Mouse (Mus musculus) heart, adult 2 months (tissue): ENCODE data around the gene Aqp5.

ENCODE experiments used
- CTCF ChIP-seq: fragments of 200-600 bp; IDR thresholded peaks from 2 replicates; pipeline ENCODE4 v1.8.1; 2022; ENCODE audit warnings: antibody characterized with exemption, mild to moderate bottlenecking, moderate library complexity
- POLR2A ChIP-seq: fragments of 200-500 bp; IDR thresholded peaks from 2 replicates; pipeline ENCODE4 v1.6.1; 2011; ENCODE audit warnings: mild to moderate bottlenecking, low read depth, low read length, control low read depth; ENCODE audit not compliant: insufficient read depth

DNA sequence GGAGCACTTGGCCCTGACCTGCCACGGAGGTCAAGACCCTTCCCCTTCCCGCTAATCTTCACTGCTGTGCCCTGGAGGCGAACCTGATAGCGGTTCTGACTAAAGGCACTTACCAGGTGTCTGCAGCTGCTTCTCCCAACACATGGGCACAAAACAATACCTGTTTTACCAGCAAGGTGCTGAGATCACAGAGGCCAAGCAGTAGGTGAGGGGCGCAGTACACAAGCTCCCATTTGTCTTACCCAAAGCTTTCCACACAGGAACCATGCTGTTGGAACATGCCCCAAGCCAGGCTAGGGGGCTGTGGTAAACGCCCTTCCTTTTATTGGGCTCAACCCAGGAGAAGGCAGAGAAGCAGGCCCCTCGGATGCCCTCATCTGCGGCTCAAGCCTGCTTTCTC lies 7.0 kb downstream of the Aqp5 start:
- TF ChIP-seq CTCF: no peak
- no peak for TF ChIP-seq POLR2A
